Mouse (Mus musculus): ENCODE data around the gene Spryd7. TPM values are rescaled to one million over a fixed set of nuclear protein-coding genes. Genes with fewer than 3 reads are reported as not detected.
"Not testable (repeated sequence)": the region's sequence is repeated elsewhere in the genome, so short reads cannot be mapped to it uniquely, and the experiment has no call there.

Spryd7 gene
- polyA plus RNA-seq (2012; rRNA removed), result 6.4 and 11.1 TPM in 2 replicates

DNA sequence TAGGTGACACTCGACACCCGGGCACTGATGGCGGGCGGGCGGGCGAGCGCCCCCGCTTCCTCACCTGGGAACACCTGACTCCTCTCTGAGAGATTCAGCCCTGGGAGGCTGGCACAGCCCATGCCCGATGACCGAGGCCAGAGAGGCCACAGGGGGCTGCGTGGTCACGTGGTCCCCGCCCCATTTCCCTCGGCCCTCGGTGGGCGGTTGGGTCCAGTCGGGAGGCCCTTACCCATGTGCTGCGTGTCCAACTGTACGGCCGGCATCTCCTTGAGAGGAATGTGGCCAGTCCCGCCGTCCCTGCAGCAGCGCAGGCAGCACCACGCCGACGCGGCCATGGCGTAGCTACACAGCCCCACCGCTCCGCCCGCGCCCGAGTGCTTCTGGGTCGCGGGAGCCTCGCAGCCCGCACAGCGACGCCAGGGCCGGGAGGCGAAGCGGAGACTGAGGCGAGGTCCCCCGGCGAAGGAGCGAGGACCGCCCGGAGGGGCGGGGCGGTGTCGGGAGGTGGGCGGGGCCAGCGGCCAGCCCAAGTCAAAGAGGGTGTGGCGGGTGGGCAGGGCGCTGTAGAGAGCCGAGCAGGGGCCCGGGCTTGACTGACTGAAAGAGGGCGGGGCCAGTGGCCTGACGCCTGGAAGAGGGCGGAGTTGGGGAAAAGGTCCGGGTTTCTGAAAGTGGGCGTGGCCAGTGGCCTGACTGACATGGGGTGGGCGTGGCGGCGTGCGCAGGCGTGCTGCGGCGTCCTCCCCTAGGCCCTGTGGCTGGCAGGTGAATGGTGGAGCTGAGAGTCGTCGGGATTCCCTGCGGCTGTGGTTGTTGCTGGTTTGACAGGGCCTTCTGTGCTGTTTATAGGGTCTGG is at the start of gene Spryd7:
Gene Spryd7, minus strand, starts transcription at position 598 of the 859 bp plus-strand sequence.
- WGBS, result under 1% methylated on average over 72 of the region's 72 CpGs
- DNase-seq (ENCODE audit: low read depth, low spot score), result peak; percentile 91

GRCm38 (mm10) chr14:61606088-61606487 is 49.4 kb upstream of the Spryd7 start:
- not testable (repeated sequence) for DNase-seq (ENCODE audit: low read depth, low spot score)
- 88% methylated on average over 2 of the region's 2 CpGs for WGBS

GRCm38 (mm10) chr14:61604081-61604480 is 47.4 kb upstream of the Spryd7 start:
- no peak for DNase-seq (ENCODE audit: low read depth, low spot score)
- 91% methylated on average over 3 of the region's 3 CpGs for WGBS

- 73% methylated on average over 8 of the region's 8 CpGs for WGBS
- no peak for DNase-seq (ENCODE audit: low read depth, low spot score)
These were observed 46.5 kb upstream of the Spryd7 start for GRCm38 (mm10) chr14:61603069-61603755.

DNA sequence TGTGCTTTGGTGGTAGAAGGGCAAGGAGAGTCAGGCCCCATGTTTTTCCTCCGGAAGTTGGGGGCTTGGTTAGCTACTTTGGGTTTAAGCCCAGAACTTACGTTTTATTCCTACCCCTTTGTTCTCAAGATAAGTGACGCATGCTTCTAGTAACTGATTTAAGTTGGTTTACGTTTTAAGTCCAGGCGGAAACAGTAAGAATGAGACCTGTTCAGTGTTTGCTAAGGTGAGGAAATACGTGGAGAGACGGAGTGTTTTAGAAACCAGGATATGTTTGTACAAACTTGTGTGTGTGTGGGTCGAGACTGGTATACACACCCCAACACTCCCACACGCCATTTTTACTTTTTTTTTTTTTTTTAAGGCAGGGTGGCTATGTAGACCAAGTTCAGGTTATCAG is 44.7 kb upstream of the Spryd7 start:
- 84% methylated on average over 9 of the region's 9 CpGs for WGBS
- no peak for DNase-seq (ENCODE audit: low read depth, low spot score)

DNA sequence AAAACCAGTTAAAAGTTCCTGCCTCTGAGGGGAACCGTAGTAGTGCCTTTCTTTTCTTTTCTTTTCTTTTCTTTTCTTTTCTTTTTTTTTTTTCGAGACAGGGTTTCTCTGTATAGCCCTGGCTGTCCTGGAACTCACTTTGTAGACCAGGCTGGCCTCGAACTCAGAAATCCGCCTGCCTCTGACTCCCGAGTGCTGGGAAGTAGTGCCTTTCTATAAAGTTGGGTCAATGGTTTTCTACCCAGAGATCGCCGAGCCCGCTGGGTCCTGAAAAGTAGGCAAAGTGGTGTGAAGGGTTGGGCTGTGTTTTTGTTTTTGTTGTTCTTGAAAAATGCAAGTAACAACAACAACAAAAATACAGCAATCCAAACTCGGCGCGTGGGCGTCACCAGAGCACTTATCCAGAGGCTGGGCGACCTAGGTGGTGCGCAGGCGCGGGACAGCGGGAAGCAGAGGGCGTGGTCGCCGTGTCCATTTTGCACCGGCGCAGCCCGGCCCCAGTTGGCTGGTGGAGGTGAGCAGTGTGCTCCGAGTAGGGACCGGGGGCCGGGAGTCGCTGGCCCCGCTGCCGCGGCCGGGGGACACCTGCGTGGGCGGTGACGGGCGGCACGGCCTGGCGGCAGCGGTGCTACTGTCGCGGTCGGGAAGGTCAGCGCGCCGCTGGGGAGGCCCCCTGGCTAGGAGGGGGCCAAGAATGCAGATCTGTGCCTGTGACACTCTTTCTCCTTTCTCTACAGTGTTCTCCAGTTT is 42.5 kb upstream of the Spryd7 start:
- 3% methylated on average over 44 of the region's 44 CpGs for WGBS
- peak; percentile 31 for DNase-seq (ENCODE audit: low read depth, low spot score)

DNA sequence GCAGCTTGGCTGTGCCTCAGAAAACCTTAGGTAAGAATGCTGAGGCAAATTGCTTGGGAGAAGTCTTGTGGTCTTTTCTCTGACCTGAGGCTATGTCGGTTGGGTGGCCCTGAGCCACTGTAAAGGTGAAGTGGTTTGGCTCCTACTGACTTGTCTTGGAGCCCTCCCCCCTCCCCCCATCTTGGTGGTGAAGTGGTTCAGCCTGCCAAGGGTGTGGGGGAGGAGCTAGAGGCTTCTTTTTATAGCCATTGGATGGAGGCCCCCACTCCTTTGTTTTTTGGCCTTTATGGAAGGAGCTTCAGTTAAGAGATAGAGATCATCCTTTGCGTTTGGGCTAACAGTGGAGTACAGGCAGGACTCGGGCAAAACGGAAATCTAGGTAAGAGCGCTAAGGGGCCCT is 41.3 kb upstream of the Spryd7 start, which contains the start of gene Trim13:
Gene Trim13, plus strand, starts transcription at position 280 of the 400 bp plus-strand sequence.
- no peak for DNase-seq (ENCODE audit: low read depth, low spot score)
- 89% methylated on average over 5 of the region's 5 CpGs for WGBS

- DNase-seq (ENCODE audit: low read depth, low spot score), result no peak
- 58% methylated on average over 9 of the region's 9 CpGs for WGBS
These were observed 40.2 kb upstream of the Spryd7 start for GRCm38 (mm10) chr14:61596719-61597426.

- WGBS, result 63% methylated on average over 4 of the region's 4 CpGs
- DNase-seq (ENCODE audit: low read depth, low spot score), result no peak
These were observed 32.8 kb upstream of the Spryd7 start for GRCm38 (mm10) chr14:61589288-61590065.

DNA sequence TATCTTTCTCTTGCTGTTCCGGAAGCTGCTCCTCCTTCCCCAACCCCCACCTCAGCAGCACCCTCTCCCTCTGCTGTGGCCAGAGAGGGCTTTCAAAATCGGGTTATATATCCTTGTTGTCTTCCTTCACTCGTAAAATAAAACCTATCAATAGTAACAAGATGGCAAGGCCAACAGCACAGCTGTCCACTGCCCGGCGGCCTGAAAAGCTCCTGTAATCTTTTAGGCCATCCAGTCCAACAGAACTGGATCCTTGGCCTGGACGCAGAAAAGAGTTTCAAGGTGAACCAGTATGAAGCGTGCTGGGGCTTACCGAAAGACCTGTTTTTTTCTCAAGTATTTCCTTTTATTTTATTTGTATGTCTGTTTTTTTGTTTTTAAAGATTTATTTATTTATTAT is 19.3 kb upstream of the Spryd7 start:
- no peak for DNase-seq (ENCODE audit: low read depth, low spot score)
- whole genome bisulfite sequencing, result 84% methylated on average over 8 of the region's 8 CpGs

GRCm38 (mm10) chr14:61575066-61575465 is 18.4 kb upstream of the Spryd7 start:
- no peak for DNase-seq (ENCODE audit: low read depth, low spot score)

DNA sequence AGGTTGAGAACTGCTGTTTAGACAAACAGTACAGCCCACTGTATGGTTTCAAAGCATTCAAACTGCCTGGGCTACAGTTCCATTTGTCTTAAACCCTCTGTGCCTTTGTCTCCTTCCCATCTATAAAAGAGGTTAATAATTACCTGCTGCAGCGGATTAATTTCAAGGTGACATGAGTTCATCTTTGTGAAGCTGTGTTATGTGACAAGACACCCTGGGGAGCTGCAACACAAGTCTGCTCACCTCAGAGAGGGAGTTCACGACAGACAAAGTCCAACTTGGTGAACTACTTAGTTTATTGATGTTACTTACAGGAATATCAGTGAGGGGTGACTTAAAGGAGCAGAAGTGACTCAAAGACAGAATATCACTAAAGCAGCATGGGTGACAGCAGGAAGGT is 15.4 kb upstream of the Spryd7 start:
- no peak for DNase-seq (ENCODE audit: low read depth, low spot score)
- 40% methylated on average over 2 of the region's 2 CpGs for WGBS

More at GRCm38 (mm10) chr14:61575066-61575465, 18.4 kb upstream of the Spryd7 start:
- 93% methylated on average over 10 of the region's 10 CpGs for WGBS

DNA sequence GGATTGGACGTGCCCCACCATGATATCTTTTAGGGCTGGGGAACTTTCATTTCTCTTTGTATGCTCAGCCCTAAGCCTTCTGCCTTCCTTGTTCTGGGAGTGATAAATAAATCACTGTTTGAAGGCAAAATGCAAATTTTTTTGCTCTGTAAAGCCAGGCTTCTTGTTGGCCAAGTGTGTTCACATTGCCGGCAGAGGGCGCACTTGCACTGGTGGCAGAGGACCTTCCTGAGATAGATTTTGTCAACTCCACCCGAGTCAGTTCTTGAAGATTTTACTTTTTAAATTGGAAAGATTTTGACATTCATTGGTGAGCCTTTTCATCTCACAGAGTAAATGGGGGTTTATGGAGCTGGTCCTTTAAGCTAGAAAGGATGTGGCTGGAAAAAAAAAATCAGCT is 14.7 kb upstream of the Spryd7 start:
- WGBS, result 9% methylated on average over 4 of the region's 4 CpGs
- no peak for DNase-seq (ENCODE audit: low read depth, low spot score)

DNA sequence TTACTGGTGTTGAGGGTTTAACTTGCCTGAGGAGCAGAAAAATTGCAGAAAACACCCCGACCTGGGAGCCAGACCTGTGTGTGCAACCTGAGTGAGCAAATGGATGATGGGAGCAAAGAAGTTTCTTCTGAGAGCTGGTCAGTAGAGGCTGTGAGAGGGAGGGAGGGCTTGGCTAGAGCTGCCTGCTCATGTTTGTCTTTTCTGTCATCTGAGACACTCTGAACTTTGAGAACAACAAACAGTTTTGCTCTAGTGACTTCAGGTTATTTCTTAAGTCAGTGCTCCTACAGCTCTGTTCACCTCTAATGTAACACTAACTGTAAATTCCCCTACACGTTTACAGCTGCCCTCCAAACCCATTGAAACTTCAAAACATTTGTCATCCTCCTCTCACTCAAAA is 12.7 kb upstream of the Spryd7 start:
- WGBS, result 37% methylated on average over 2 of the region's 2 CpGs

GRCm38 (mm10) chr14:61566211-61566610 is 9.5 kb upstream of the Spryd7 start:
- DNase-seq (ENCODE audit: low read depth, low spot score), result not testable (repeated sequence)
- 90% methylated on average over 4 of the region's 4 CpGs for WGBS

More for the DNA sequence above, 12.7 kb upstream of the Spryd7 start:
- no peak for DNase-seq (ENCODE audit: low read depth, low spot score)

DNA sequence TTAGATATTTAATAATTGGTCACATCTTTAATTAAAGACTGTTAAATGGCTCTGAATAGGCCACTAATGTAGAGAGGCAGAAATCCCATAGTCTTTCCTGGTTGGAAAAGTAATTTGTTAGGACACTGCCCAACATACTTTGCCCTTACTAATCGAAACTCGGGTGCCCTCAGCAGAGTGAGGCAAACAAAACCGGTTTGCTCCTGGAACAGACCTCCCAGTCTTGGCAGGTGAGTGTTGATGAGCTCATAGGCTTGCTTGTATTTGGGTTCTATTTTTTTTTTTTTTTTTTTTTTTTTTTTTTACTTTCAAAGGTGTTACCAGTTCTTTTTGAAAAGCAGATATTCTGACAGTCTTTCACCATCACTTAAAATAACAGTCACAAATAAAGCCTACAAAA is 3.2 kb upstream of the Spryd7 start:
- WGBS, result 20% methylated on average over 3 of the region's 3 CpGs

DNA sequence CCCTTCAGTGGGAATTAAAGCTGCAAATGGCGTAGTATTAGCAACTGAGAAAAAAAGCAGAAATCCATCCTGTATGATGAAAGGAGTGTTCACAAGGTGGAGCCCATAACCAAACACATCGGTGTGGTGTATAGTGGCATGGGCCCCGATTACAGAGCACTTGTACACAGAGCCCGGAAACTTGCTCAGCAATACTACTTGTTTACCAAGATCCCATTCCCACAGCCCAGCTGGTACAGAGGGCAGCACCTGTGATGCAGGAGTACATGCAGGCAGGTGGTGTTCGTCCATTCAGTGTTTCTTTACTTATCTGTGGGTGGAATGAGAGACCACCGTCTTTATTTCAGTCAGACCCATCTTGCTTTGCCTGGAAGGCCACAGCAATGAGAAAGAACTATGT is 2.2 kb upstream of the Spryd7 start:
- no peak for DNase-seq (ENCODE audit: low read depth, low spot score)
- 48% methylated on average over 6 of the region's 6 CpGs for WGBS

More for the DNA sequence above, 3.2 kb upstream of the Spryd7 start:
- no peak for DNase-seq (ENCODE audit: low read depth, low spot score)

GRCm38 (mm10) chr14:61555931-61556288 is 776 bp downstream of the Spryd7 start:
- 1% methylated on average over 6 of the region's 6 CpGs for WGBS
- DNase-seq (ENCODE audit: low read depth, low spot score), result no peak

DNA sequence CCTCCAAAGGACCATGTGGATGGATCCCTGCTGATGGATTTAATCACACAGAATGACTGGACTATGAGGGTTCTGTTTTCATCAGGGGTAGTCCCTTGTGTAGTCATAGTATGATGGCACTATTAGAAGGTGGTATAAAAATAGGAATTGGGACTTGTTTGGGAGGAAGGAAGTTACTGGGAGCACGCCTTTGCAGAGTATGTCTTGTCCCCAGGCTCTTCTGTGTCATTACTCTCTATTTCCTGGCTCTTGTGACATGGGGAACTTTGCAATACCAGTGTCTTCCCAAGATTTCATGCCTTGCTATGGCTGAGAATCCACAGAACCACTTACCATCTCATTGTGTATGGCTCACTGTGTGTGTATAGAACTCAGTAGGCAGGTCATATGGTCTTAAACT is 8.1 kb downstream of the Spryd7 start:
- 87% methylated on average over 1 of the region's 1 CpGs for WGBS
- no peak for DNase-seq (ENCODE audit: low read depth, low spot score)
